Mouse (Mus musculus) cerebellum, adult 2 months (tissue): ENCODE measurements around the gene Znrf4.

Source experiments
- CTCF ChIP-seq: fragments of 200-500 bp; IDR thresholded peaks from 2 replicates; pipeline ENCODE4 v1.5.1; 2011; ENCODE audit warnings: low read depth, mild to moderate bottlenecking, control low read depth, low read length, moderate library complexity, borderline replicate concordance; ENCODE audit not compliant: insufficient read depth
- POLR2A ChIP-seq: fragments of 200-500 bp; IDR thresholded peaks from 2 replicates; pipeline ENCODE4 v1.6.1; 2011; ENCODE audit warnings: low read length, control low read depth, borderline replicate concordance; ENCODE audit not compliant: insufficient read depth

DNA sequence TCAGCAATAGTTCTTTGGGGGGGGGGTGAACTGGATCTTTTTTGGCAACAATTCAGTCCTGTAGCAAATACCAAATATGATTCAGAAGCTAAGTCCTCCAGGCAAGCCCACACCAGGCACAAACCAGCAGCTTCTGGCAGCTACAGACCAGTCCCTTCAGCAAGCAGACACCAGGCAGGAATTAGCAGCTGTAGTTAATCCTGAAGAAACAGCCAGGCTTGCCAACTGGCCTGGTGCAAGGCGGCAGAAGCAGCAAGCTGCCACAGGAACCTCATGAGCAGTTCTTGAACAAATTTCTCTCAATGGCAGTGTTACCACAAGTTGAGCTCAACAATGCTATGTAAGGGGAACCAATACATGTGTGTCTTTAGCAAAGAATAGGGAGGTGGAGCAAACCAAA is 10.5 kb upstream of the Znrf4 start:
- no peak for TF ChIP-seq POLR2A
- TF ChIP-seq CTCF = no peak
